Mouse (Mus musculus): ENCODE measurements at regions not wholly inside any gene's neighbourhood (a gene's known extent, or its start where the extent isn't known, plus 50 kb on each side); places are given as distances from the start of the nearest gene placed in this dataset.

DNA sequence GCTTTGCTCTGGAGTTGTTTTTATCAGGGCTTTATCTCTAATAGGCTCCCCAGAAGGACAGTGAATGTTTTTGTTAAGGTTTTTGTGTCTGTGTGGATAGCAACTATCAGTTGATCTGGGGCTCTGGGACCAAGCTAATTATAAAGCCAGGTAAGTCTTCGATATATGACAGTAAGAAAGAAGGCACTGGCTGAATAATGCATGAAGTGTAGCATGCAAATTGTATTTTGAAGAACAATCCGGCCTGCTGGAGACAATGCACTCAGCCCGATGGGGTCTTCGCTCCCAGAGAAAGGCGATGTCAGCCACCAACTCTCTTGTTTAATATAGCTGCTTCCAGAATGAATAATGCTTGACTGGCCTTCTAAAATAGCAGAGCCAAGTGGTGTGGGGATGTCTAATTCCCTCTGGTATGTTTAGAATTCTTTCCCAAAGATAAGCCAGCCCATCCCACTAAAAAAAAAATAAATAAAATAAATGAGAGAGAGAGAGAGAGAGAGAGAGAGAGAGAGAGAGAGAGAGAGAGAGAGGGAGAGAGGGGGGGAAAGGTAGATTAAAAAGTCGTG is 68.6 kb downstream of the Dad1 start:
- no peak for DNase-seq

DNA sequence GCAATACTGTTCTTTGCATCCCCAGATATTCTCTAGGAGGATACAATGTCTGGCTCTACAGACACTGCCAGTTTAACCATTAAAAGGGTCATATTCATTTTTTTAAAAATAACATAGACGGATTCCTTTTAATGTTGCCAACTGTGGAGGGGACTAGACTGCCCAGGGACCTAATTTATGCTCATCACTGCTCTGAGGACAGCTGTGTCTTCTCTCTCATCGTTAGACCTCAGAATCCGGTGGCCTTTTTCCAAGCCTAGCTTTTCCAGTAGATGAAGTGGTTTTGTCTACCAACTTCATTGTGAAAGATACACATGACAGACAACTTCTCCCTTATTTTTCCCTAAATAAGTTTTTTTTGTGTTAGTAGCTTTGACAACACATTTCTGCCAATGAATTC is 70.0 kb downstream of the Dad1 start:
- DNase-seq = no peak

- DNase-seq = no peak
These were observed 71.1 kb downstream of the Dad1 start for GRCm38 (mm10) chr14:54182838-54183237.

DNA sequence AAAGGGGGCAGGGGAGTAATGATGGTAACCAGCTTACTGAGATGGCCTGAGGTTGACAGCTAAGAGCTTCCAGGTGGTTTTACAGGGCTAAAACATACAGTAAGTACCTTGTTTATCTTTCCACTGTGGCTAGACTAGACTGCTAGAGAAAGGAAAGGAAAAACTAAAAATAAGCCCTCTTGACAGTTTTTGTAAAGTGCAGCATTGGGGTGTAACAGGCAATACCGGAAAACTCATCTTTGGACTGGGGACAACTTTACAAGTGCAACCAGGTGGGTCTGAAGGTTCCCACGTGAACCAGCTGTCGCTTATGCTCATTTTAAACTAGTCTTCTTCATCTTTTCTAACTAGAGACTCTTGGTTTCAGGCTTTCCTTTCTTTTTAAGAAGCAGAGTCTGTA is 72.6 kb downstream of the Dad1 start:
- DNase-seq = no peak

DNA sequence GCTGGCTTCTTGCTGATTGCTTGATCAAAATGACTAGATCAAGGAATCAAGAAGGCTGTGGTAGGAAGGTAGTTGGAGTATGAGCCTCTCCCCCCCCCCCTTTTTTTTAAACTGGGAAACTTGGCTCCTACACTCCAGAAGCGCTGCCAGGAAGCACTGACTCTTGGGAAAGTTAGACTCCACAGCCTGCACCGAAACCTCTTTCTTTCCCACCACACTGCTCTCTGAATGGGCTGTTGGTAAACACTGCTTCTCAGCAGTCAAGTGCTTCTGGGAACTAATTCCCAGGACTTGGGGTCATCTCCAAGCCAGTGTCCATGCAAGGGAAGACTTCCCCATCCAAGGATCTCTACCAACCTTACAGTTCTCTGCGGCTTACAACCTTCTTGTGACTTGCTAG is 73.2 kb downstream of the Dad1 start:
- no peak for DNase-seq

DNA sequence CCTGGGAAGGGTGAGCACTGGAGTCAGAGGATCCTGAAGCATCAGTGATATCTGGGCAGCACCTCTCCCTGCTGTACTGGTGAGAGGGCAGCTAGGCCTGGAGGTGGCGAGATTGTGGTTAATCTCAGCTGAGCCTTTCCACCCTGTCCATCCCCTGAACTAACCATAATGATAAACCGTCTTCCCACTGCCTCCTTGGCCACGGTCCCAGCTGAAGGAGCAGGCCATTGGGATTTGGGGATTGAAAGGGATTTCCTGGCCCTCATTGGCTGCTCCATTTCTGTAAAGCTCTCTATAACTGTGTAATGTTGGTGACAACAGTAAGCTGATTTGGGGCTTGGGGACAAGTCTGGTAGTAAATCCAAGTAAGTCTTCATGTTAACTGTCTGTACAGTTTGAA is 73.6 kb downstream of the Dad1 start:
- no peak for DNase-seq

GRCm38 (mm10) chr14:54178856-54179255 is 75.0 kb downstream of the Dad1 start:
- DNase-seq = no peak

GRCm38 (mm10) chr14:54176469-54176868 is 77.4 kb downstream of the Dad1 start:
- DNase-seq = no peak

DNA sequence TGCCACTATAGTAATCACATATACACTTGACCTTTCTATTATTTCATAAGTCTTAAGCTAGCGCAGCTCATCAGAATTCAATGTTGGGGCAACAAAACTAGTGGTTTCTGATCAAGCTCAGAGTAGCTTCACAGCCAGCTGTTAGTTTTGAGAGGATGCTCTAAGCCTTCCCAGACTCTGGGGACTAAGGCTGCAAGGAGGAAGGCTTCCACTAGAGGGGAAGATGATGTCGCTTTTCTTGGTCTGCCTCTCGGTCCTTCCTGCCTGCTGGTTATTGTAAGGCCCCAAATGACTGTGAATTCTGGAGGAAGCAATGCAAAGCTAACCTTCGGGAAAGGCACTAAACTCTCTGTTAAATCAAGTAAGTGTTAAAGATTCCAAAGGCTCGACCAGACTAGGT is 78.4 kb downstream of the Dad1 start:
- DNase-seq = peak; percentile 65

- DNase-seq = no peak
These were observed 80.6 kb downstream of the Dad1 start for GRCm38 (mm10) chr14:54173316-54173715.

- DNase-seq = peak; percentile 57
These were observed 84.7 kb downstream of the Dad1 start for GRCm38 (mm10) chr14:54169254-54169653.

GRCm38 (mm10) chr14:54168414-54168931 is 85.4 kb downstream of the Dad1 start:
- DNase-seq = peak; percentile 85

DNA sequence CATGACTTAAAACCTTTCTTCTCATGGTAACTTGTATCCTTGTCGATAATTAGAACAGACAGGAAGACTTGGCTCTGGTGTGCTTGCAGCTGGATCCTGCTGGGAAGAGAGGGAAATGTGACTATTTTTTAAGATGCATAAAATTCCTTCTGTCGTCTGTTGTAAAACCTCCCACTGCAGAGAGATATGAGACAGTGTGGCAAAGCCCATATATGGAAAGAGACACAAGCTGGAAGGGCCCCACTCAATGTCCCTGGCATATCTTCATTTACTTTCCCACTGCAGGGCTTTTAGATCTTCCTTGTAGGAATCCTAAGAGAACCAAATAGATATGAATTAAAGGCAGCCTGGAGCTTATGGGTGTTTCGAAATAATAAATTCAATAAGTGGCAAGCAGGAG is 87.8 kb downstream of the Dad1 start:
- no peak for DNase-seq

GRCm38 (mm10) chr14:54164874-54165273 is 89.0 kb downstream of the Dad1 start:
- DNase-seq = no peak

- peak; percentile 27 for DNase-seq
These were observed 92.0 kb downstream of the Dad1 start for GRCm38 (mm10) chr14:54161916-54162315.

GRCm38 (mm10) chr14:54161206-54161605 is 92.7 kb downstream of the Dad1 start:
- DNase-seq = peak; percentile 12

DNA sequence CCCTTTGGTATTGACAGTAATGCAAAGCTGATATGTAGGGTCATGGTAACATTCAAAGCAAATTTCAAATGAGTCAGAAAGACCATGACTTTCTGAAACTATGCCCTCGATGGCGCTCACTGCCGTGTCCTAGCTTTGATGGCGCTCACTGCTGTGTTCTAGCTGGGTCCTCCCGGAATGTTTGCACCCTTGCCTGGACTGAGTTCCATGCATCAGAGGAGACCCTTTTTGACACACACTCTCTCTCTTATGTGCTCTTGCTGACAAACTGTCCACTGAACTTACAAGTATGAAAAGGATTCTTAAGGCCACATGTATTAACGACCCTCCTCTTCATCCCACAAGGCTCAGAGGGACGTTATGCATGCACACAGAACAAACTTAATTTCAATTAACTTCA is 94.1 kb downstream of the Dad1 start:
- DNase-seq = peak; percentile 28

GRCm38 (mm10) chr14:54158214-54158965 is 95.5 kb downstream of the Dad1 start:
- peak; percentile 9 for DNase-seq

DNA sequence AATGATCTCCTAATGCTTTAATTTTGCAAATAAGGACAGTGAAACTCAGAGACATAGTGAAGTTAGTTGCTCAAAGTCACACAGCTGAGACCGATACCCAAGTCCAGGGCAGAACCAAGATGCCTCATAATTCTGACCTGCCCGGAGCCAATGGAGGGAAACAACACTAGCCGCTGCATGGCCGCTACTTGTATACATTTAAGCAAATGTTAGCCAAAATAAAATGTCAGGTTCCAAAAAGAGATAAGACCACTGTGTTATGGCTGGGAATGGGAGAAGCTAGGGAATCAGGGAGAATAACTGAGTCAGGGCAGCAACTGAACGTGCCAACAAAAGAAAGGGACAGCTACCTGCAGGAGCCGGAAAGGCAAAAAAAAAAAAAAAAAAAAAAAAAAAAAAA is 97.4 kb downstream of the Dad1 start:
- DNase-seq = peak; percentile 5

DNA sequence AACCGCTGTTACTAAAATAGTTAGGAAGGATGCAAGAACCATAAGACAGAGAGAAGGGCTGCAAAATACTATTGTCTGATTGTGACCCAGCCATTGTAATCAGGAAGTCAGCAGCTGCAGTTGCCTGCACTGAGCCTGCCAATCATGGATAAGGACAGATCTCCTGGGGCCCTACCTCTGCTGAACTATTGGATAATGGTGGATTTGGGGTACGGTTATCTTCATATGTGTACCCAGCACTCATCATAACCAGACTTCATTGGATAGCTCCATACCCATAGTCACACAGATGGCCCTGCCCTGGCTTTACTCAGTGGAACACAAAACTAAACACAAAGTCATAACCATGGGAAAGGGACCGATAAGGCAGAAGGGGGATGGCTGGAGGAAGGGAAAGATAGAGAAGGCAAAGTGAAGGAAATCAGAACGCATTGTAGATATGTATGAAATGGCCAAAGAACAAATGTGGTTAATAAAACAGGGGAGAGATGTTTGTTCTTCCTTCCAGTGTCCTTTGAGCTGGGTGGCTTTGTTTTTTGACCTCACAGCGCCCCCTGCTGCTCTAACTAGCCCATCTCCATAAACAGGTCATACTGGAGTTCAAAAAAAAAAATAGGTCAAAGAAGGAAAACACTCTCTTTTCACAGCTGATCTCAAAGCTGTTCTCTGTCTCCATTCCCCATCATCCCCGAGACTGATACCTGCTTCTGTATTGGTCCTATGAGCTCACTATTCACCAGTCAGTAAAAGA is 101.2 kb downstream of the Dad1 start:
- DNase-seq = peak; percentile 88

DNA sequence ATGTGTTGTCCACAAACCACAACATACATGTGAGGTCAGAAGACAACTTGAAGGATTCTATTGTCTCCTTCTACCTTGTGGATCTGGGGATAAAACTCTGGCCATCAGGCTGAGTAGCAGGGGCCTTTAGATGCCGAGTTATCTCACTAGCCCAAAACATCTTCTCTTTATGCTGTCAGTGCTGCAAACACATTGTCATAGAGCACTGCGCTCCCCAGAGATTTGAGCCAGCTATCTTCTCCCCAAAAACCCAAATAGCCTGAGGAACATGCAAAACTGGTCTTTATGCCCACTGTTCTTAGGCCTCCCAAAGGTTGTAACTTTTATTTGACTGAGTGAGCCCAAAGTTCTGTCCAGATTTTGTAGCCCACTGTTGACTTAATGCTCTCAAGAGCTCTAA is 102.0 kb downstream of the Dad1 start:
- DNase-seq = peak; percentile 5

- peak; percentile 7 for DNase-seq
These were observed 102.6 kb downstream of the Dad1 start for GRCm38 (mm10) chr14:54151272-54151671.

- peak; percentile 8 for DNase-seq
These were observed 103.7 kb downstream of the Dad1 start for GRCm38 (mm10) chr14:54150221-54150620.

DNA sequence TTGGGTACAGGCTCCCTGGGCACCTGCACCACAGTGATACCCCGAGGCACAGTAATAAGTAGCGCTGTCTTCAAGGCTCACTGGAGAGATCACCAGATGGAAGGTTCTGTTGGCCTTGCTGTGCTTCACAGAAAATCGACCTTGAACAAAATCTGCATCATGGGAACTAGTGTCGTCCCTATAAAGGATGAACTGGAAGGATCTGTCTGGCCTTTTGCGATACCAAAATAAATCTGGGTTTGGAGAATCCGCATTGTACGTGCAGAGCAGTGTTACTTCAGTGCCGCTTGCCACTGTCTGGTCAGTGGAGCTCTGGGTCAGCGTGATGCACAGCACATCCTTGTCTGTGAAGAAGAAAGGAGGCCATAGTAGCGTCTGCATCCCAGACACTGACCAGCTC is 105.3 kb downstream of the Dad1 start:
- peak; percentile 10 for DNase-seq

Measured in thymus, postnatal 4 days (tissue).